Comparison of ENCODE assay signal across 16 mouse cellular contexts in the genomic region with DNA sequence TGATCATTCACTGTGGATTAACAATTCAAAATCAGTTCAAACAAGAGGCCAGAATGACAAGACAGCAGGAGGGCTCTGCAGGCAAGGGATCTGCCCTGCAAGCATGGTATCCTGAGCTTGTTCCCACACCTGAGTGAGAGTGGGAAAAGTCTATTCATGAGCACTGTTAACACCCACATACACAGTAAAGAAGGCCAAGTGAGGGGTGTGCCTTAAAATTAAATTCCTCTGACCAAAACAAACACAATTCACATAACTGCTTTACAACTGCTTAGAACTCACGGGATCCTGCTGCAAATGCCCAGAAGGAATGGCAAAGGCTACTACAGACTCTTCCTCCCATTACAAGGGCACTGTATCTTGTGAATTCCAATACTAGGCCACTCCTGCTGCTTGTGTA.
"Had no signal": no experiment of that assay in that cellular context is flagged by ENCODE, and none has a peak within 500 bp of the region (broad histone marks: within the 10 kb centered on the region; RNA-seq: fewer than 3 reads in every experiment).

No protein-coding gene starts in this region.

- DNase-seq: liver, embryonic 13.5 days; liver, postnatal 0 days; lung, adult 2 months; right cerebral cortex, postnatal 14 days; thymus, adult 2 months; thymus, postnatal 25 days; thymus, postnatal 4 days had no signal

- H3K4me1 ChIP-seq: lung, embryonic 15.5 days; stomach, embryonic 15.5 days had no signal

- H3K9me3 ChIP-seq: liver, embryonic 13.5 days; liver, embryonic 15.5 days; lung, embryonic 15.5 days; midbrain, embryonic 13.5 days; midbrain, embryonic 15.5 days; neural tube, embryonic 12.5 days; stomach, embryonic 15.5 days had no signal

- H3K4me2 ChIP-seq: liver, embryonic 11.5 days; liver, embryonic 13.5 days; liver, embryonic 15.5 days; lung, embryonic 15.5 days; midbrain, embryonic 11.5 days; midbrain, embryonic 13.5 days; midbrain, embryonic 15.5 days; neural tube, embryonic 12.5 days; stomach, embryonic 15.5 days had no signal

- ATAC-seq: liver, postnatal 0 days; midbrain, embryonic 13.5 days; midbrain, embryonic 15.5 days had no signal

- H3K27ac ChIP-seq: liver, embryonic 13.5 days; liver, embryonic 15.5 days; lung, embryonic 15.5 days; midbrain, embryonic 13.5 days; midbrain, embryonic 15.5 days; neural tube, embryonic 12.5 days; stomach, embryonic 15.5 days; stomach, postnatal 0 days had no signal

- H3K9ac ChIP-seq: liver, embryonic 13.5 days; liver, embryonic 15.5 days; liver, postnatal 0 days; lung, embryonic 15.5 days; midbrain, embryonic 13.5 days; midbrain, embryonic 15.5 days; neural tube, embryonic 12.5 days; stomach, embryonic 15.5 days had no signal

- H3K36me3 ChIP-seq: lung, embryonic 15.5 days; midbrain, embryonic 15.5 days; neural tube, embryonic 12.5 days; stomach, embryonic 15.5 days had no signal

- H3K27me3 ChIP-seq: liver, embryonic 13.5 days; liver, embryonic 15.5 days; lung, embryonic 15.5 days; midbrain, embryonic 13.5 days; midbrain, embryonic 15.5 days; neural tube, embryonic 12.5 days; stomach, embryonic 15.5 days had no signal

- H3K4me3 ChIP-seq: liver, embryonic 13.5 days; liver, embryonic 15.5 days; lung, embryonic 15.5 days; midbrain, embryonic 13.5 days; midbrain, embryonic 15.5 days; neural tube, embryonic 12.5 days; stomach, embryonic 15.5 days had no signal
